Mouse (Mus musculus): ENCODE measurements around the gene Pakap.

GRCm38 (mm10) chr4:57764926-57765325 lies 196.9 kb downstream of the Pakap start:
- no peak for TF ChIP-seq POLR2A (IDR thresholded peaks at IDR 0.05; ENCODE audit: extremely low read depth, insufficient read depth, low read length)
- TF ChIP-seq CTCF (IDR thresholded peaks at IDR 0.05; ENCODE audit: low read depth, low read length), result no peak

All from liver, adult 2 months (tissue).